Mouse (Mus musculus) inflammation-experienced regulatory T-cells, adult 16 weeks (primary cell): ENCODE measurements around the gene Vmn1r210. TPM values are rescaled to one million over a fixed set of nuclear protein-coding genes. Genes with fewer than 3 reads are reported as not detected.

Source experiments
- polyA plus RNA-seq: library from polyadenylated mRNA; unstranded; fragments of 100-300 nt; shearing (Covaris generic); gene quantifications from one replicate; pipeline ENCODE4 v1.2.1, GENCODE M21; 2017

Vmn1r210 gene
- polyA plus RNA-seq: not detected

DNA sequence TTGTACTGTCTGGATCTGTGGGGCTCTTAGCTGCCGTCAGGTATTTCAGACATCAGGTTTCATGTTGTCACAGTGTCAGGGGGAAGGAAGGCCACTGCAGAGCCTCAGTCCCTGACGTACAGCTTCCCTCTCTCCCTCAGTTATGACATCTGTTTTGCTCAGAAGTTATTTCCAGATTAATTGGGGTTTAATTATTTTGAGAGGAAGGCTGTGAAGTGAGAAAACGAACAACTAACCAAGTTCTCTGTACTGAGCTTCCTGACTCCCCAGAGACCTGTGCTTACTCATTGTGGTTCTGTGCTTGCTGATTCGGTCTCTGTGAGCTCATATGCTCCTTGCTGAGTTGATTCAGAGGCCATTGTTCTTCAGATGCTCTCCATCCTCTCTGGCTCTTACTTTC, at the start of gene Vmn1r210:
TSS of gene Vmn1r210 (minus strand) at position 101 of the 400 bp plus-strand sequence.

DNA sequence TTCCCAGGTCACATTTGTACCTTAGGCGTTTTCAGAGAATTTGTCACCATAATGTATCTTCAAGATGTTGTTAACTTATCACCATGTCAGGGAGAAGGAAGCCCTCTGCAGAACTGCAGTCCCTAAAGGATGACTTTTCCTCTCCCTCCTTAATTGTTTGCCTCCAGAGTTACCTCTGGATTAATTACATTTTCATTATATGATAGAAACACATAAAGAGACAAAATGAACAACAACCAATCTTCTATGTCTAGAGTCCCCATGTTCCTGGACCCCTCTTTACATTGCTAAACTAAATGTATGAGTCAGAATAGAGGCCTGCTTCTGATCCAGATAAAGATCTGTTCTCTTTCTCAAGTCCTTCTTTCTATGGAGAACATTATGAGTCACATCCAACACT, 26.3 kb upstream of the Vmn1r210 start, which contains the start of gene Vmn1r211:
TSS of gene Vmn1r211 (minus strand) at position 101 of the 400 bp plus-strand sequence.

DNA sequence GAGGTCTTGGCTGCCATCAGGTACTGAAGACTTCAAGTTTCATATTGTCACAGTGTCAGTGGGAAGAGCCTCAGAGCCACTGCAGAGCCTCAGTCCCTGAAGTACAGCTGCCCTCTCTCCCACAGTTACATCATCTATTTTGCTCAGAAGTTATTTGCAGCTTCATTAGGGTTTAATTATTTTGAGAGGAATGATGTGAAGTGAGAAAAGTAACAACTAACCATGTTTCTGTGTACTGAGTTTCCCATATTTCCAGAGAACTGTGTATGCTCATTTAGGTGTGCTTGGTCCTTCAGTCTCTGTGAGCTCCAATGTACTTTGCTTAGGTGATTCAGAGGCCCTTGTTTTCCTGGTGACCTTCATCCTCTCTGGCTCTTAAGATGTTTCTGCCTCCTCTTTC, 21.6 kb downstream of the Vmn1r210 start, which contains the start of gene Vmn1r209:
TSS of gene Vmn1r209 (minus strand) at position 101 of the 400 bp plus-strand sequence.

DNA sequence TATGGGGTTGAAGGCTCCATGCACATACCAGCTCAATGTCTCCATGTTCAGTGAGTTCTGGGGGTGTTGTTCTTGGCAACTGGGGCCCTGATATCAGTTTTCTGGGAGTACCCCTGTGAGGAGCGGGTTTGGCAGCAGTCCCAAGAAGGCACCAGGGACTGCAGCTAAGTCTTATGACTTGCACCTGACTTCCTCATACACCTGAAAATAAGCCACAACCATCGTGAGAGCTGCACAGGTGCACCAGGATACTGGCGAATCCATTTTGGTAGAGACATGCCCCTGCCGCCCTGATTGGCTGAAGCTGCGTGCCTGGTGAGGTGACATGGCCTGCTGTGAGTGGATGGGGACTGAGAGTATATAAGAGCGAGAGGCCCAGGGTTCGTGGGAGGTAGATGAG, 53.8 kb downstream of the Vmn1r210 start, which contains the start of gene Vmn1r208:
TSS of gene Vmn1r208 (minus strand) at position 101 of the 400 bp plus-strand sequence.

Other genes starting within 250 kb of the Vmn1r210 start
- not detected for gene Vmn1r205, start 238.3 kb downstream of the Vmn1r210 start, polyA plus RNA-seq
- gene Vmn1r206, start 207.1 kb downstream of the Vmn1r210 start, polyA plus RNA-seq: not detected
- gene Vmn1r207-ps, start 101.7 kb downstream of the Vmn1r210 start, polyA plus RNA-seq: not detected
- not detected for gene Vmn1r208, start 53.9 kb downstream of the Vmn1r210 start, polyA plus RNA-seq
- gene Vmn1r209, start 21.7 kb downstream of the Vmn1r210 start, polyA plus RNA-seq: not detected
- gene Vmn1r211, start 26.2 kb upstream of the Vmn1r210 start, polyA plus RNA-seq: not detected
- not detected for gene Vmn1r212, start 52.9 kb upstream of the Vmn1r210 start, polyA plus RNA-seq
- gene Vmn1r213, start 176.3 kb upstream of the Vmn1r210 start, polyA plus RNA-seq: not detected
- not detected for gene Vmn1r214, start 199.1 kb upstream of the Vmn1r210 start, polyA plus RNA-seq
- gene Vmn1r215, start 236.7 kb upstream of the Vmn1r210 start, polyA plus RNA-seq: not detected